Mouse (Mus musculus) neural tube, embryonic 15.5 days (tissue): ENCODE measurements around the gene Il31. TPM values are rescaled to one million over a fixed set of nuclear protein-coding genes. Genes with fewer than 3 reads are reported as not detected.
"Not testable (repeated sequence)": the region's sequence is repeated elsewhere in the genome, so short reads cannot be mapped to it uniquely, and the experiment has no call there.

Experiments used
- ATAC-seq: fragments of 200-750 bp; cut with Nextera tagmentation; 2 replicates; pipeline ENCODE4 v1.8.0; 2017; ENCODE audit warnings: mild to moderate bottlenecking, moderate TSS enrichment, moderate library complexity; ENCODE audit not compliant: low FRiP score
- H3K27ac ChIP-seq: fragments of 300-500 bp; sonication (generic); replicated peaks from 2 replicates; pipeline ENCODE4 v1.5.1; 2015; ENCODE audit warnings: mild to moderate bottlenecking, inconsistent platforms
- H3K27me3 ChIP-seq: fragments of 300-500 bp; sonication (generic); replicated peaks from 2 replicates; pipeline ENCODE4 v1.6.1; 2015; ENCODE audit warnings: inconsistent platforms
- H3K36me3 ChIP-seq: fragments of 300-500 bp; sonication (generic); 2 replicates; pipeline ENCODE4 v1.6.1; 2015; ENCODE audit warnings: inconsistent platforms
- H3K4me1 ChIP-seq: fragments of 300-500 bp; sonication (generic); 2 replicates; pipeline ENCODE4 v1.6.1; 2015; ENCODE audit warnings: inconsistent platforms
- H3K4me2 ChIP-seq: fragments of 300-500 bp; sonication (generic); 2 replicates; pipeline ENCODE4 v1.6.1; 2015; ENCODE audit warnings: inconsistent platforms, mild to moderate bottlenecking, moderate library complexity
- H3K4me3 ChIP-seq: fragments of 300-500 bp; sonication (generic); replicated peaks from 2 replicates; pipeline ENCODE4 v1.5.1; 2015; ENCODE audit warnings: mild to moderate bottlenecking, inconsistent platforms
- H3K9ac ChIP-seq: fragments of 300-500 bp; sonication (generic); replicated peaks from 2 replicates; pipeline ENCODE4 v1.6.1; 2015; ENCODE audit warnings: mild to moderate bottlenecking, inconsistent platforms
- H3K9me3 ChIP-seq: fragments of 300-500 bp; sonication (generic); replicated peaks from 2 replicates; pipeline ENCODE4 v1.6.1; 2016; ENCODE audit warnings: inconsistent platforms
- WGBS: fragments of 180-500 bp; shearing (Covaris S2); methylation state at CpG from one replicate; pipeline ENCODE4 v1.1.7; 2015; ENCODE audit warnings: mixed read lengths; 5-methylcytosine and 5-hydroxymethylcytosine counted together
- polyA plus RNA-seq: library from polyadenylated mRNA; unstranded; fragments of >200 nt; fragmentation: Nextera tagmentation; extraction: Ambion mirVana; gene quantifications from 2 replicates; pipeline ENCODE4 v1.2.1, GENCODE M21; 2015

Il31 gene
- polyA plus RNA-seq, 1 experiment from 2014 or later = not detected

GRCm38 (mm10) chr5:123514871-123515270 lies 25.6 kb upstream of the Il31 start:
- no peak overlapping the region for H3K4me3 ChIP-seq
- no peak overlapping the region for H3K9ac ChIP-seq
- no peak for ATAC-seq
- no peak overlapping the region for H3K27ac ChIP-seq
- no peaks in the 10 kb centered on the region for H3K27me3 ChIP-seq
- H3K4me1 ChIP-seq = 0 out of 2 replicates have a peak, but pooled peaks cover 1% of the 10 kb centered on the region
- no peaks in the 10 kb centered on the region for H3K9me3 ChIP-seq
- 91% methylated on average over 5 of the region's 5 CpGs for whole genome bisulfite sequencing
- peaks cover 60% of the 10 kb centered on the region for H3K36me3 ChIP-seq
- H3K4me2 ChIP-seq = no peak overlapping the region

- H3K27me3 ChIP-seq = no peaks in the 10 kb centered on the region
- H3K36me3 ChIP-seq = peaks cover 41% of the 10 kb centered on the region
- WGBS = 75% methylated on average over 3 of the region's 3 CpGs
- no peak overlapping the region for H3K9ac ChIP-seq
- H3K4me2 ChIP-seq = no peak overlapping the region
- H3K4me3 ChIP-seq = no peak overlapping the region
- H3K4me1 ChIP-seq = peaks cover 21% of the 10 kb centered on the region
- H3K27ac ChIP-seq = no peak overlapping the region
- no peaks in the 10 kb centered on the region for H3K9me3 ChIP-seq
- ATAC-seq = no peak
Measured at GRCm38 (mm10) chr5:123512102-123512501, 22.8 kb upstream of the Il31 start.

- not testable (repeated sequence) for H3K4me3 ChIP-seq, H3K27ac ChIP-seq, H3K9ac ChIP-seq, H3K27me3 ChIP-seq, ATAC-seq, H3K9me3 ChIP-seq, H3K4me2 ChIP-seq
- WGBS = 92% methylated on average over 3 of the region's 3 CpGs
- Histone ChIP-seq H3K4me1 (peaks cover 21% of the 10 kb centered on the region), H3K36me3 (peaks cover 35% of the 10 kb centered on the region)
Measured at GRCm38 (mm10) chr5:123511426-123511825, 22.1 kb upstream of the Il31 start.

- Histone ChIP-seq H3K9ac (no peak within 1 kb of the TSS), H3K4me2 (peak within 1 kb of the TSS; percentile 85), H3K4me3 (peak within 1 kb of the TSS; percentile 56; the same call in 1 of the 2 replicates)
Measured at GRCm38 (mm10) chr5:123510160-123510559, 20.9 kb upstream of the Il31 start, which contains the start of gene B3gnt4. B3gnt4 (plus strand) TSS chr5:123510460.

GRCm38 (mm10) chr5:123508921-123509320 lies 19.6 kb upstream of the Il31 start:
- Histone ChIP-seq H3K27ac (no peak overlapping the region), H3K9me3 (no peaks in the 10 kb centered on the region), H3K4me3 (peak overlapping the region; percentile 56), H3K36me3 (peaks cover 13% of the 10 kb centered on the region), H3K4me2 (peak overlapping the region; percentile 85), H3K9ac (peak overlapping the region; percentile 59), H3K27me3 (peaks cover 5% of the 10 kb centered on the region), H3K4me1 (peaks cover 21% of the 10 kb centered on the region)
- WGBS = 8% methylated on average over 12 of the region's 12 CpGs
- ATAC-seq = 0 out of 2 replicates have a peak, but pooled peaks have one; percentile 4

More at GRCm38 (mm10) chr5:123510160-123510559, 20.9 kb upstream of the Il31 start, which contains the start of gene B3gnt4:
- no peak for ATAC-seq
- Histone ChIP-seq H3K4me1 (peaks cover 21% of the 10 kb centered on the region), H3K27me3 (peaks cover 5% of the 10 kb centered on the region), H3K36me3 (peaks cover 22% of the 10 kb centered on the region), H3K27ac (no peak within 1 kb of the TSS), H3K9me3 (no peaks in the 10 kb centered on the region)
- WGBS = 90% methylated on average over 5 of the region's 5 CpGs

GRCm38 (mm10) chr5:123507936-123508723 lies 18.8 kb upstream of the Il31 start:
- Histone ChIP-seq H3K4me1 (peaks cover 21% of the 10 kb centered on the region), H3K9me3 (no peaks in the 10 kb centered on the region), H3K9ac (peak overlapping the region; percentile 59), H3K27me3 (peaks cover 5% of the 10 kb centered on the region), H3K4me3 (peak overlapping the region; percentile 56), H3K36me3 (peaks cover 11% of the 10 kb centered on the region), H3K27ac (no peak overlapping the region), H3K4me2 (peak overlapping the region; percentile 85)
- peak; percentile 92 for ATAC-seq
- WGBS = 1% methylated on average over 59 of the region's 59 CpGs

- WGBS = 73% methylated on average over 4 of the region's 4 CpGs
- Histone ChIP-seq H3K4me2 (no peak overlapping the region), H3K27me3 (peaks cover 5% of the 10 kb centered on the region), H3K4me3 (no peak overlapping the region), H3K4me1 (peaks cover 8% of the 10 kb centered on the region), H3K9ac (no peak overlapping the region), H3K9me3 (no peaks in the 10 kb centered on the region), H3K36me3 (no peaks in the 10 kb centered on the region), H3K27ac (no peak overlapping the region)
- ATAC-seq = no peak
Measured at GRCm38 (mm10) chr5:123501973-123502372, 12.7 kb upstream of the Il31 start.

- WGBS = 53% methylated on average over 4 of the region's 4 CpGs
- Histone ChIP-seq H3K27me3 (no peaks in the 10 kb centered on the region; the same call in 1 of the 2 replicates), H3K4me1 (peaks cover 8% of the 10 kb centered on the region), H3K9ac (no peak overlapping the region), H3K36me3 (no peaks in the 10 kb centered on the region), H3K4me2 (no peak overlapping the region), H3K4me3 (no peak overlapping the region), H3K9me3 (no peaks in the 10 kb centered on the region), H3K27ac (no peak overlapping the region)
- ATAC-seq = no peak
Measured at GRCm38 (mm10) chr5:123499717-123500116, 10.4 kb upstream of the Il31 start.

GRCm38 (mm10) chr5:123489935-123490334 lies 646 bp upstream of the Il31 start:
- H3K36me3 ChIP-seq = no peaks in the 10 kb centered on the region
- ATAC-seq = no peak
- H3K4me3 ChIP-seq = no peak overlapping the region
- H3K9ac ChIP-seq = no peak overlapping the region
- WGBS = 71% methylated on average over 9 of the region's 9 CpGs
- peak overlapping the region; percentile 60; the same call in 1 of the 2 replicates for H3K4me2 ChIP-seq
- 0 out of 2 replicates have a peak, but pooled peaks cover 7% of the 10 kb centered on the region for H3K27me3 ChIP-seq
- peaks cover 12% of the 10 kb centered on the region for H3K4me1 ChIP-seq
- no peaks in the 10 kb centered on the region for H3K9me3 ChIP-seq
- no peak overlapping the region for H3K27ac ChIP-seq

GRCm38 (mm10) chr5:123487659-123488395 lies 1.5 kb downstream of the Il31 start:
- Histone ChIP-seq H3K9me3 (no peaks in the 10 kb centered on the region), H3K4me3 (no peak overlapping the region), H3K27ac (no peak overlapping the region), H3K36me3 (no peaks in the 10 kb centered on the region), H3K4me1 (peaks cover 12% of the 10 kb centered on the region), H3K9ac (no peak overlapping the region), H3K4me2 (no peak overlapping the region), H3K27me3 (0 out of 2 replicates have a peak, but pooled peaks cover 7% of the 10 kb centered on the region)
- 89% methylated on average over 11 of the region's 11 CpGs for WGBS
- no peak for ATAC-seq

- H3K4me2 ChIP-seq = no peak overlapping the region
- H3K9me3 ChIP-seq = no peaks in the 10 kb centered on the region
- 51% methylated on average over 5 of the region's 5 CpGs for WGBS
- ATAC-seq = no peak
- no peaks in the 10 kb centered on the region for H3K4me1 ChIP-seq
- H3K9ac ChIP-seq = no peak overlapping the region
- no peaks in the 10 kb centered on the region for H3K27me3 ChIP-seq
- no peak overlapping the region for H3K4me3 ChIP-seq
- H3K36me3 ChIP-seq = no peaks in the 10 kb centered on the region
- no peak overlapping the region for H3K27ac ChIP-seq
Measured at GRCm38 (mm10) chr5:123473817-123474216, 15.5 kb downstream of the Il31 start.
